Mouse (Mus musculus) heart, embryonic 10.5 days (tissue): ENCODE data around the gene Supt20. TPM values are rescaled to one million over a fixed set of nuclear protein-coding genes. Genes with fewer than 3 reads are reported as not detected.
A peak's percentile ranks its signal among the peaks of the same experiment; 100 is the strongest.
"Not testable (repeated sequence)": the region's sequence is repeated elsewhere in the genome, so short reads cannot be mapped to it uniquely, and the experiment has no call there.

Experiments
- DNase-seq: peaks from one replicate; pipeline ENCODE4 v3.0.0-alpha.2; 2017; ENCODE audit warnings: low spot score
- H3K27ac ChIP-seq: fragments of 300-500 bp; sonication (generic); 2 replicates; pipeline ENCODE4 v1.5.1; 2016; ENCODE audit warnings: mild to moderate bottlenecking
- H3K27me3 ChIP-seq: fragments of 300-500 bp; sonication (generic); 2 replicates; pipeline ENCODE4 v1.6.1; 2016; ENCODE audit warnings: mild to moderate bottlenecking; ENCODE audit not compliant: poor library complexity, insufficient read depth, severe bottlenecking
- H3K36me3 ChIP-seq: fragments of 300-500 bp; sonication (generic); 2 replicates; pipeline ENCODE4 v1.6.1; 2016; ENCODE audit warnings: mild to moderate bottlenecking, moderate library complexity
- H3K4me1 ChIP-seq: fragments of 300-500 bp; sonication (generic); 2 replicates; pipeline ENCODE4 v1.6.1; 2016; ENCODE audit warnings: mild to moderate bottlenecking
- H3K4me3 ChIP-seq: fragments of 300-500 bp; sonication (generic); 2 replicates; pipeline ENCODE4 v1.5.1; 2016; ENCODE audit warnings: mild to moderate bottlenecking, moderate library complexity
- H3K9me3 ChIP-seq: fragments of 300-500 bp; sonication (generic); 2 replicates; pipeline ENCODE4 v1.6.1; 2016; ENCODE audit warnings: mild to moderate bottlenecking, moderate library complexity
- WGBS: fragments of 180-500 bp; shearing (Covaris S2); methylation state at CpG from one replicate; pipeline ENCODE4 v1.1.7; 2016; 5-methylcytosine and 5-hydroxymethylcytosine counted together
- polyA plus RNA-seq: library from polyadenylated mRNA; unstranded; fragments of >200 nt; fragmentation: Nextera tagmentation; extraction: Ambion mirVana; gene quantifications from 2 replicates; pipeline ENCODE4 v1.2.1, GENCODE M21; 2016

Supt20 gene
- polyA plus RNA-seq, 1 experiment from 2014 or later, result 91.8 TPM

DNA sequence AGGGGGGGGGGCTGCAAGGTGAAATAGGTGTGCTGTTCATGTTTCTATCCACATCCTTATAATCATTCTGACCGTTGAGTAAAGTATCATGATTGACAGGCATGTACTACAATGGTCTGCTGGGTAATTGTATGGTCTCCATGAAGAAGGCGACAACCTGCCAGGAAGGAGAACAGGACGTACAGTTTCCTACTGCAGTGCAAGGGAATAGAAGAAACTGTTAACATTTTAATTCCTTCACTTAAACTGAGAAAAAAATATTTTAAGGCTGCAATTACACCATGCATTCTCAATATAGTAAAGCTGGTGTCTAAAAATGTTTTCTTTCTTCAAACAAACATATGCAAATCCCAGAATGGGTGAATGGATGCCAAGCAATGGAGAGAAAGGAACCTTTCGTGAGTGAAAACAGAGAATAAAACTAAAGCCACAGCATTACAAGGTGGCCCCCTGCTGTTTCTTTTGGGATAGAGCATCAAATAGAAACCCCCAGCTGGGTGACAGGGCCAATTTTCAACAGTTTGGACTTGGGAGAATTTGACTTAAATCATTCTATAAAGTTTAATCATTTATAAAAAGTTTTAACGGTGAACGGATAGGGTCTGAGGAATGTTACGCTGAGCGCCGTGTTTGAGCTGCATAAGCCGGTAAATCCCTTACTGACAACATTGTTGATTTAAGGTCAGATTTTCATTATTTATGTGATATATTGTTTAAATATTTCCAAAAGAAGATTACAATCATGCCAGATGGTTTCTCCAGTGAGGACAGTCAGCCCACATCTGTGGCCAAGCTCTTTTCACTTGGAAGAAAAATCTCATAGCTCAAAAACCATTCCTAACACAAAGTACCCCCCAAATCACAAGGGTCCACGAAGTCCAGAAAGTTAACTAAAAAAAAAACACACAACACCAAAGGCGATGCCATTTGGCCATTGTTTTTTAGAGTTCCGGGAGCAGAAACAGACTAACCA, 19.8 kb upstream of the Supt20 start:
- no peak for DNase-seq

DNA sequence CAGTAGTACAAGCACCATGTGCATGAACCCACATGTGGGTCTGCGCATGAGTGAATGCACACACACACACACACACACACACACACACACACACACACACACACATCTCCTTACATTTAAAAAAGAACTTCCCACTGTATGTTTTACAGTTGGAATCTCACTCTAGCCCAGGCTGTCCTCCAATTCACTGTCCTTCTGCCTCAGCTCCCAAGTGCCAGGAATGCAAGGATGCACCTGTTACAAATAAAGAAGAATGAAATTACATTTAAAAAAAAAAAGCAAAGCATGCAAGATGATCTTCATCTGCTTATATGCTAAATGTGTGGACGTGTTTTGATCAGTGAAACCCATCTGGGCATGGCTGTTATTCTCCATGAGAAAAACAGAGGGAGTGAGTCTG, 15.8 kb upstream of the Supt20 start:
- Histone ChIP-seq H3K9me3 (no peaks in the 10 kb centered on the region), H3K27ac (no peak overlapping the region), H3K36me3 (no peaks in the 10 kb centered on the region), H3K4me1 (peaks cover 5% of the 10 kb centered on the region; the same call in 1 of the 2 replicates), H3K27me3 (no peaks in the 10 kb centered on the region), H3K4me3 (no peak overlapping the region)
- WGBS, result 78% methylated on average over 2 of the region's 2 CpGs
- DNase-seq, result peak; percentile 57

More for the DNA sequence above, 19.8 kb upstream of the Supt20 start:
- Histone ChIP-seq H3K9me3 (no peaks in the 10 kb centered on the region), H3K4me3 (no peak overlapping the region), H3K27me3 (no peaks in the 10 kb centered on the region), H3K4me1 (no peaks in the 10 kb centered on the region), H3K27ac (no peak overlapping the region), H3K36me3 (no peaks in the 10 kb centered on the region)
- 69% methylated on average over 13 of the region's 13 CpGs for WGBS

DNA sequence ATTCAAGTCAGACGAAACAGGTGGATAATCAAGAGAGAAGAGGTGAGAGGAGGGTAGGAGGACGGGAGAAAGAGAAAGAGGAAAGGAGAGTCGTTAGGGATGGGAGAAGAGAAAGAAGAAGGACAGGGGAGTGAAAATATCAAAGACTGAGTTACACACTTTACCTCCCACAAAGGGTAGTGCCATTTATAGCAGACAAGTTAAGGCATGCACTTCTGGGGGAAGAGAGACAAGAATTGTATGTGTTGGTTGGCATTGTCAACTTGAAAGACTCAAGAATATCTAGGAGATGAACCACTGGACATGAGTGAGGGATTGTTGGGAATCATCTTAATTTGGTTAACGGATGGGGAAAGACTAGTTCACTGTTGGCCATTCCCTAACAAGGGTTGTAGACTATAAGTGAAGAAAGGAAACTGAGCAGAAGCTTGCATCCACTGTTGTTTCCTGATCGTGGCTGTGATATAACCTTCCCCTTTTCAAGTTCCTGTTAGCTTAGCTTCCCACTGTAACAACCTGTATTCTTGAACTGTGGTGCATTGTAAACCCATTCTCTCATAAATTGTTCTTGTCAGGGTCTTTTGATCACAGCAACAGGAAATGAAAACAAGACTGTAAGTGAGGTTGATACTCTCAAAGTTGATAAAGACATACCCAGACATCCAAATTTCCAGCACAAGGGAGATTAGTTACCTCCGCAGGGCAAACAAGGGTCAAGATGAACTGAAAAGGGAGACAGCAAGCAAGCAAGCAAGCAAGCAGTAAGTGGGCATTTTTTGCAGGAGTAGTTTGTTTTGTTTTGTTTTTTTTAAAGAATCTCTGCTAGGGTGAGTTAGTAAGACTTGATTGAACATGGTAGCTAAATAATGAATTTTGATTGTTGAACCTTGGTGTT, 11.1 kb upstream of the Supt20 start:
- H3K4me3 ChIP-seq, result no peak overlapping the region
- peak; percentile 25 for DNase-seq
- no peak overlapping the region for H3K27ac ChIP-seq
- H3K36me3 ChIP-seq, result no peaks in the 10 kb centered on the region
- no peaks in the 10 kb centered on the region for H3K27me3 ChIP-seq
- H3K9me3 ChIP-seq, result no peaks in the 10 kb centered on the region
- H3K4me1 ChIP-seq, result peaks cover 5% of the 10 kb centered on the region; the same call in 1 of the 2 replicates
- WGBS, result 59% methylated on average over 6 of the region's 6 CpGs

DNA sequence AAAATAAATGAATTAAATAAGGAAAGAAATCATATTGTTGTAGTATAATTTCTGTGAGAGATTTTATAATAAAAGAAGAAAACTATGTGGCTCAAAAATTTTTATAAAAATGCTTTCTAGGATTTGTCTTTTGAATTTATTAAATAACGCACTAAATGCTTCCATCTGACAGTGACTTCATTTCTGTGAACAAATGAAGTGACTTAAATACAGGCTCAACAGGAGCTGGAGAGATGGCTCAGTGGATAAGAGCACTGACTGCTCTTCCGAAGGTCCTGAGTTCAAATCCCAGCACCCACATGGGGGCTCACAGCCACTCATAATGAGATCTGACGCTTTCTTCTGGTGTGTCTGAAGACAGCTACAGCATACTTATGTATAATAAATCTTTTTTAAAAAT, 7.4 kb upstream of the Supt20 start:
- Histone ChIP-seq H3K4me1 (peaks cover 1% of the 10 kb centered on the region; the same call in 1 of the 2 replicates), H3K36me3 (no peaks in the 10 kb centered on the region), H3K4me3 (no peak overlapping the region), H3K27ac (no peak overlapping the region), H3K9me3 (no peaks in the 10 kb centered on the region), H3K27me3 (no peaks in the 10 kb centered on the region)
- no peak for DNase-seq
- WGBS, result 90% methylated on average over 3 of the region's 3 CpGs

DNA sequence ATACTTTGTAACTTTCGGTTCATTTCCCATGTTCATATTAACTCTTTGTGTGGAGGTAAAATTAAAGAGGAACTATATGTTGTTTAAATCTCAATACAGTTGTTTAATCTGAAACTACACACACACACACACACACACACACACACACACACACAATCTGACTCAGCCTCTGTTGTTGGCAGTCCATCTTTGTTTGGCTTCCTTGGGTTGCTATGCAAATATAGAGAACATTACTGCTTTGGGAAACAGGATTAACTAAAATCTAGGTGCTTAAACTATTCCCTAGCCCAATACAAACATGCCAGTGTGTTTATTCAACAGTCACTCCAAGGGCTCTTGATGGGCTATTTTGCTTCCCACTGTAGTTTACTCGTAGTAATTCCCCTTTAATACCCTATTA, 5.4 kb upstream of the Supt20 start:
- H3K4me3 ChIP-seq, result no peak overlapping the region
- H3K9me3 ChIP-seq, result no peaks in the 10 kb centered on the region
- H3K27ac ChIP-seq, result no peak overlapping the region
- no peak for DNase-seq
- no peaks in the 10 kb centered on the region for H3K4me1 ChIP-seq
- WGBS, result 69% methylated on average over 2 of the region's 2 CpGs
- no peaks in the 10 kb centered on the region for H3K36me3 ChIP-seq
- H3K27me3 ChIP-seq, result no peaks in the 10 kb centered on the region

DNA sequence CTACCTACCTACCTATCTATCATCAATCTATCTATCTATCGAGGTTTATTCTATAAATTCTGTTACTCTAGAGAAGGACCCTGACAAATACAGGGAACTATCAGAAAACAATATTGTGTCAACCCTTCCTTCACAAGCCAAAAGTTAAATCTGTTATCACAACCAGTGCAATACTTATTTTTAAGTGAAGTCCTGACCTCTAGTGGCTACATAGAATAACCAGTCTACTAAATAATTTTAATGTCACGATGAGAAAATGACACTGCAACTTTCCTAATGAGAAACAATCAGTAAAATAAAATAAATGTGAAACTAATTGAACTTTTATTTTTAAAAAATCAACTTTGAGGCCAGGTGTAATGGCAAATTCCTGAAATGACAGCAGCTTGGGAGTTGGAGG, 3.5 kb upstream of the Supt20 start:
- no peak for DNase-seq

DNA sequence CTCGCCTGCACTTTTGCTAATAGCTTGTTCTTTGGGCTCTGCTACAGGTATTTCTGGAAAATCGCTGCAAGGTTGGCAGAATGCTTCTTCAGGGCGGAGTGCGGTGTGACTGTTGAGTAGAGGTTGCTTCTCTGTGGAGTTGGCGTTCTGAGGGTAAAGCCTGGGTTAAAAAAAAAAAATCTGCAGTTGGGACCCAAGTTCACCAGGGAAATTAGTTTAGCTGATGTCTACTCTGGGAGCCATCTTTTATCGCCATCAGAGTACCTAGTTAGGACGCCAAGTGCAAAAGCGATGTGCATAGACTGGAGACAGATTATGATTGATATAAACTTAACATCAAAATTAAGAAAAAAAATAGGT, 429 bp downstream of the Supt20 start:
- peak overlapping the region; percentile 94 for H3K27ac ChIP-seq
- H3K27me3 ChIP-seq, result no peaks in the 10 kb centered on the region
- DNase-seq, result no peak
- H3K9me3 ChIP-seq, result no peaks in the 10 kb centered on the region
- WGBS, result 0% methylated on average over 8 of the region's 8 CpGs
- no peaks in the 10 kb centered on the region for H3K4me1 ChIP-seq
- H3K36me3 ChIP-seq, result peaks cover 33% of the 10 kb centered on the region
- H3K4me3 ChIP-seq, result peak overlapping the region; percentile 84

More for the DNA sequence above, 3.5 kb upstream of the Supt20 start:
- Histone ChIP-seq H3K27ac (no peak overlapping the region), H3K36me3 (no peaks in the 10 kb centered on the region), H3K4me3 (no peak overlapping the region), H3K27me3 (no peaks in the 10 kb centered on the region), H3K4me1 (no peaks in the 10 kb centered on the region), H3K9me3 (no peaks in the 10 kb centered on the region)
- WGBS, result 52% methylated on average over 2 of the region's 2 CpGs

DNA sequence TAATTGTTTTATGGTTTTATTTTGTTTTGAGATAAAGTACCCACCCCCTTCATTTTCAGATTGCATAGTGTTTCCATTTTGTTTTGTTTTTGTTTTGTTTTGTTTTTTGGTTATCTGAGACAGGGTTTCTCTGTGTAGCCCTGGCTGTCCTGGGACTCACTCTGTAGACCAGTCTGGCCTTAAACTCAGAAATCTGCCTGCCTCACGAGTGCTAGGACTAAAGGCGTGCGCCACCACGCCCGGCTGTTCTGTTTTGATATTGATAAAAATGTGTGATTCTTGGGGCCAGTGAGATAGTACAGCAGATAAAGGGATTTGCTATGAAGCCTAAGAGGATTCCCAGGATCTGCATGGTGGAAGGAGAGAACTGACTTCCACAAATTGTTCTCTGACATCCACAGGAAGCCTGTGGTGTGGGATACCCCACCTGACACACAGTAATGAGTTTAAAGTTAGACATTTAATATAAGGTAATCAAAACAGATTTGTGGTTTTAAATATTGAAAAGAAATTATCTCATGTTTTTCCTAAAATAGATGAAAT, 7.2 kb downstream of the Supt20 start:
- H3K27ac ChIP-seq, result no peak overlapping the region
- H3K27me3 ChIP-seq, result no peaks in the 10 kb centered on the region
- H3K9me3 ChIP-seq, result no peaks in the 10 kb centered on the region
- DNase-seq, result no peak
- H3K4me3 ChIP-seq, result no peak overlapping the region
- no peaks in the 10 kb centered on the region for H3K4me1 ChIP-seq
- 42% methylated on average over 5 of the region's 5 CpGs for WGBS
- H3K36me3 ChIP-seq, result peaks cover 88% of the 10 kb centered on the region

DNA sequence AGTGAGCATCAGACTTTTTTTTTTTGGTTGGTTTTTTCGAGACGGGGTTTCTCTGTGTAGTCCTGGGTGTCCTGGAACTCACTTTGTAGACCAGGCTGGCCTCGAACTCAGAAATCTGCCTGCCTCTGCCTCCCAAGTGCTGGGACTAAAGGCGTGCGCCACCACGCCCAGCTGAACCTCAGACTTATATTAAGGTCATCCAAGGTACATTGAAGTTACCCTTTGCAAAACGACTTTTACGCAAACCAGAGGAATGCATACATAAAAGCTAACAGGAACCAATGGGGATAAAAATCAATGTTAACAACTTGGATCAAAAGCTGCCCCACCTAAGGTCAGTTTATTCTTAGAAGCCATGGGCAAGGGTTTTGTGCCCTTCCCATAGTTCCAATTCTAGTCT, 11.5 kb downstream of the Supt20 start:
- H3K36me3 ChIP-seq, result peaks cover 88% of the 10 kb centered on the region
- H3K27me3 ChIP-seq, DNase-seq, H3K27ac ChIP-seq, H3K9me3 ChIP-seq, H3K4me1 ChIP-seq, H3K4me3 ChIP-seq: not testable (repeated sequence)
- 98% methylated on average over 8 of the region's 8 CpGs for WGBS

DNA sequence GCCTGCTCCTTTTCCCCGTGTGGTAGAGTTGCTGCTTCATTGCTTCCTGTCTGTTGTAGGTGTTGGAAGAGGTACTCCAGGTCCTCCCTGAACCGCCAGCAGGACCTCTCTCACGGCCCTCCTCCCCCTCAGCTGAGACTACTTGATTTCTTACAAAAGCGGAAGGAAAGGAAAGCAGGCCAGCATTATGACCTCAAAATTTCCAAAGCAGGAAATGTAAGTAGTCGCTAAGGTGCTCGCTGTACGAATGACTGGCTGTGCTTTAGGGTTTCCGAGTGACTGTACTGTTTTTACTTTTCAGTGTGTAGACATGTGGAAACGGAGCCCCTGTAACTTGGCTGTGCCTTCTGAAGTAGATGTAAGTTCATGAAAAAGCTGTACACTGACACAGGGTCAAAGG, 16.4 kb downstream of the Supt20 start:
- H3K27me3 ChIP-seq, result no peaks in the 10 kb centered on the region
- H3K9me3 ChIP-seq, result no peaks in the 10 kb centered on the region
- H3K4me1 ChIP-seq, result no peaks in the 10 kb centered on the region
- no peak overlapping the region for H3K4me3 ChIP-seq
- DNase-seq, result no peak
- peaks cover 91% of the 10 kb centered on the region for H3K36me3 ChIP-seq
- 78% methylated on average over 9 of the region's 9 CpGs for WGBS
- no peak overlapping the region for H3K27ac ChIP-seq

DNA sequence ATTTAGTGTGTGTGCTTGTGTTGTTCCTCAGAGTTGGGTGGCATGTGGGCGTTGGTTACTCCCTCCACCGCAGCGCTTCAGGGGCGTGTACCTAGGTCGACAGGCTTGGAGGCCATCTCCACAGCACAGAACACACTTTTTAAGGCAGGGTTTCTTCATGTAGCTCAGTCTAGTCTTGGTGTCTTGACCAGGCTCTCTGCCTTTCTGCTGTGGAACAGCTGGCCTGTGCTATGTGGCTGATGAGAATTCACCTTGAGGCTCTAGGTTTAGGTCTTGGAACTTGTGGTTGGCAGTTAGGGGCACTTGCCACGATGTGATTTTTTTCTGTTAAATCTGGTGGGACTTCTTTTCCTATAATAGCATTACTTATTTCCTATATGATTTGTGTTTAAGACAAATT, 21.6 kb downstream of the Supt20 start, which contains the start of gene Gm21958:
Gene Gm21958 (minus strand): TSS at position 101 of the 400 bp plus-strand sequence.
- Histone ChIP-seq H3K9me3 (no peaks in the 10 kb centered on the region), H3K27ac (no peak within 1 kb of the TSS), H3K36me3 (peaks cover 94% of the 10 kb centered on the region), H3K4me1 (no peaks in the 10 kb centered on the region), H3K27me3 (no peaks in the 10 kb centered on the region), H3K4me3 (no peak within 1 kb of the TSS)
- 89% methylated on average over 6 of the region's 6 CpGs for WGBS
- DNase-seq, result no peak

DNA sequence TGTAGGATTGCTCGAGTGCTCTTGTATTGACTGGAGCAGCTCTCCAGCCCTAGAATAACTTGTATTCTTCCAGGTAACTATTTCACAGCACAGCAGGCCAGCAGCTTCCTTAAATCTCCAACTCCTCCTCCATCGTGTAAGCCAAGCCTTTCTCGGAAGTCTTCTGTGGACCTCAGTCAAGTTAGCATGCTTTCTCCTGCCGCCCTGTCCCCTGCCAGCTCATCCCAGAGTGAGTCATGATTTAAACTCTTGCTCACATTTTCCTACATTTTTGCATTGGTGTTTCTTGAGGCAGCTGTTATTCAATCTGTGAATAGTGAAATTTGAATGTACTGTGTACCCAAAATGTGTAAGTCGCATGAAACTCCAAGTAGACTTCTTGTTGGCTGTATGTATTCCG, 22.9 kb downstream of the Supt20 start:
- 93% methylated on average over 6 of the region's 6 CpGs for WGBS
- no peak for DNase-seq
- Histone ChIP-seq H3K4me1 (no peaks in the 10 kb centered on the region), H3K36me3 (peaks cover 87% of the 10 kb centered on the region), H3K9me3 (no peaks in the 10 kb centered on the region), H3K27ac (no peak overlapping the region), H3K27me3 (no peaks in the 10 kb centered on the region), H3K4me3 (no peak overlapping the region)

DNA sequence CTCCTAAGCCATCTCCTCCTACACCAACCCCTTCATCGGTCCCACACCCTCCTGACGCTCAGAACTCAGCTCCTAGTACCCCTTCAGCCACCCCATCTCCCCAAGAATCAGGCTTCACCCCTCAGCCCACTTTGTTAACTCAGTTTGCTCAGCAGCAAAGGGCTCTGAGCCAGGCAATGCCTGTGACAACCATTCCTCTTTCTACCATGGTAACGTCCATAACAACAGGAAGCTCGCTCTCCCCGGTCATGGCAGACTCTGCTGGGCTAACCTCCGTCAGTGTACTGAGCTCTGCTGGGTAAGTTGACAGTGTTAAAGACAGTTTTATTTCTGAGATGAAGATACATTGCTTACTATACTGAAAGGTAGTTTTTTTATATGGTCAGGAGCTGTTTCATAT, 24.7 kb downstream of the Supt20 start:
- Histone ChIP-seq H3K27ac (no peak overlapping the region), H3K4me3 (no peak overlapping the region), H3K36me3 (peaks cover 87% of the 10 kb centered on the region), H3K27me3 (no peaks in the 10 kb centered on the region), H3K4me1 (no peaks in the 10 kb centered on the region), H3K9me3 (no peaks in the 10 kb centered on the region)
- DNase-seq, result no peak
- 85% methylated on average over 6 of the region's 6 CpGs for WGBS
